Mouse (Mus musculus): ENCODE data around the gene Fbxo7.
A peak's percentile ranks its signal among the peaks of the same experiment; 100 is the strongest.

Gene Fbxo7

DNA sequence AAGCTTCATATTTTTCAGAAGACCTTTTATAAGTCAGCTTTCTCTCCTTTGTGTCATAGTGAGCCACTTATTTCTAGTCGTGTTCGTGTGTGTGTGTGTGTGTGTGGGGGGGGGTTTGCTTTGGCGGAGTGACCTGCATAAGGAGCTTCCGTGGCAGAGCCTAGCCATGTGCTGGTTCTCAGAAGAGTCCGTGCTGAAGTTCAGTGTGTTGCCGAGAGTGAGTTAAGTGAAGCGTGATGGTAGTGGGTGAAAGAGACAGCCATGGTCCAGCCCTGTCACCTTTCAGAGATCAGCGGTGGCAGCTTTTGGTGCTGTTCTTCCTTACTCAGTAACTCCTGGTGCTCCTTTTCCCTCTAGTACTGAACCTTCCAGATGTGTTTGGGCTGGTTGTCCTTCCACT, 22.3 kb downstream of the Fbxo7 start:
- DNase-seq: no peak

DNA sequence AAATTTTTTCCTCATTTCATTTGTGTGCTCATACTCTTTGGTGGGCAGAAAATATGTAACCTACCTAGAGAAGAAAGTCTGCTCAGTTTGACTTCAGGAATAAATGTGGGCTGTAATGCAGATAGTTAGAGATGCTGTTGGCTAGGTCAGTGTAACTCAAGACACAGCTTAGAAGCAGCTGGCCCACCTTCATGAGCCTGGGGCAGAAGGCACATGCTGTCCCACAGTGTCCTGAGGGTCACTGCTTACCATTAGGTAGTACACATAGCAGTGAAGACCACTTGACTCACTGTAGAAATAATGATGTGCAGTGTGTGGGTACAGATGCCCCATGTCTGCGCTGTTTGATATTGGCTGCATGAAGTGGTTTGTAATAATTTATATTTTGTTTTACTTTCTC, 24.6 kb downstream of the Fbxo7 start:
- DNase-seq: no peak

DNA sequence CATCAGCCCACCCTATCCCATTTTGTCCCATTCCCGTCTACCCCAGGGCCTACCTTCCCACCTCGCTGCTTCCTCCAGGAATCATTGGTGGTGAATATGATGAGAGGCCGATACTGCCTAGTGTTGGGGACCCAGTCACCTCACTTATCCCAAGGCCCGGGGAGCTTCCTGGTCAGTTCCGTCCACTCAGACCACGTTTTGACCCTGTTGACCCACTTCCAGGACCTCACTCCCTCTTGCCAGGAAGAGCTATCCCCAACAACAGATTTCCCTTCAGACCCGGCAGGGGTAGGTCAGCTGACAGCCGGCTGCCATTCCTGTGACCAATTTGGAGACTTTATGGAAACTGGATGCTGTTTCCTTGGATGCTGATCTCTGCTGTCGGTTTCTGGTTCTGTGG, 26.0 kb downstream of the Fbxo7 start:
- no peak for DNase-seq

DNA sequence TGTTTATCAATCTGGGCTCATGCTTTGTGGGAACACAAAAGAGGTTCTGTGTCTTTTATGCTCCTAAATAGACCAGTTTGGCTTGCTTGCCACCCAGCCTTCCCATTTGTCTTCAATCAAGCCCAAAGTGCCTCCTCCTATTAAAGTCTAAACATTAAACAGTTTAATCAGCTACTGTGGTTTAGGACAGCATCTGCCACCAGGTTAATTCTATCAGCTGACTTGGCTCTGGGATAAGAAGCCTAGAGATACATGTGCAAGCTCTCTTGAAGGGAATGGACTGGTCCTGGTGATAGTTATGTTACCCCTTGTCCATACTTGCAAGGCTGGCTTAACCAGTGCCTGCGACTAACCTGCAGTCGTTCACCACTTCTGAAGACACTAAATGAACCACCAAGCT, 28.8 kb downstream of the Fbxo7 start:
- no peak for DNase-seq

DNA sequence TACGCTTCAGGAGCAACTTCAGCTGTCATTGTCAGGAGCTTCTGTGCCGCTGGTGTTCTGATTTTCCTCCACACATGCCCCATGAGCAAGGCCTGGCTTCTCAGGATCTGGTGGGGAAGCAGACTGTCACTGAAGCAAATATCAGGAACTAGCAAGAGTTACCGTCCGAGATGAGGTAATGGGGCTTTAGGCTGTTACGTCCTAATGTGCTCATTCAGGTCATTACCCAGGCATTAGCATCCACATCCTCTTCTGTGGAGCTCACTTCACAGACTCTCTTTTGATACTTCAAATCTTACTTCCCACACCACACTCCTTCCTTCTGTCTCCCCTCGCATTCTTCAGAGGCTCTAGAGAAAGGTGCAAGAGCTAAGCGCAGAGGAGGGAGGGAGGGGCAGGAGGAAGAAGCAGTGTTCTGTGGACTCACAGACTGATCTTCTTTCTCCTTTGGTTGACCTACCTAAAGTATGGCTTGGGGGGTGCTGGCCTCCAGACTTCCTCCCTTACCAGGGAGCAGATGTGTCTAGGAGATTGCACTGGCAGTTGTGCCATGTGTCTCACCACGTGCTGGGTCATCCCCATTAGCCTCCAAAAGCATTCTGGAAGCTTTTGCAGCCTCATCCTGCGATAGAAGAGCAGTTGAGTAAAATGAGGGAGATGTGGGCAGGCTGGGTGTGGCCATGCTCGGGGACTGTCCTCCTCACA, 31.2 kb downstream of the Fbxo7 start:
- DNase-seq: no peak

DNA sequence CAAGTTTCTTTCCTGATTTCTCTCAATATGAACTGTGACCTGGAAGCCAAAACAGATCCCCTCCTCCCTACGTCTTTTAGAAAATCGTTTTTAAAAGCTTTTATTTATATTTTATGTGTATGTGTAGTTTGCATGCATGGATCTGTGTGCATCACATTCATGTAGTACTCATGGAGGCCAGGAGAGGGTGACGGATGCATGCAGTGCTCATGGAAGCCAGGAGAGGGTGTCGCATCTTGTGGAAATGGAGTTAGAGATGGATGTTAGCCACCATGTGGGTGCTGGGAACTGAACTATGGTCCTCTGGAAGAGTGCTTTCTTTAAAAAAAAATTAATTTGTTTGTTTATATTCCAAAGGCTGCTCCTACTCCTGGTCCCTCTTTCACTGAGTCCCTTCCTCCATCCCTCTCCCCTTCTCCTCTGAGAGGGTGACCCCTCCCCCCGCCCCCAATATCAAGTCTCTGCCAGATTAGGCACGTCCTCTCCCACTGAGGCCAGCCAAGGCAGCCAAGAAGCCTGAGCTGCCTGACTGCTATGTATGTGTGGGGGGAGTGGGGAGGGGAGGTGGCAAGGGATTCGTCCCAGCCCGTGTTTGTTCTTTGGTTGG, 34.6 kb downstream of the Fbxo7 start:
- DNase-seq: no peak

DNA sequence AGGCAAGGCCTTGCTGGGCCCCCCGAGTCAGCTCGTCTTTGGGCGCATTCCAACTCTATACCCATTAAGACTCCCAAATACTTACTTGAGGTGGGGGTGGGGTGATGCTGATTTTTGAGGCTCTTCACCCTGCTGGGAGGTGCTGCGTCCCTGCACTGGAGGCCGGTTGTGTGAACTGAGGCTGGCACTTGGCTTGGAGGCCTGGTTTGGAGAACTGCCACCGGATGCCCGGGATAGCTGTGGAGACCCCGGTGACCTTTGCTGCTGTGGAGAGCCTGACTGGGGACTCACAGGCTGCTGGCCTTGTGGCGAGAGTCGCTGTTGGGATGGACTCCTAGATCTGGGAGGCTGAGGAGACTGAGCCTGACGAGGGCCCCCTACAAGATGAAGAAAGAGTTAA, 35.5 kb downstream of the Fbxo7 start:
- DNase-seq: no peak

DNA sequence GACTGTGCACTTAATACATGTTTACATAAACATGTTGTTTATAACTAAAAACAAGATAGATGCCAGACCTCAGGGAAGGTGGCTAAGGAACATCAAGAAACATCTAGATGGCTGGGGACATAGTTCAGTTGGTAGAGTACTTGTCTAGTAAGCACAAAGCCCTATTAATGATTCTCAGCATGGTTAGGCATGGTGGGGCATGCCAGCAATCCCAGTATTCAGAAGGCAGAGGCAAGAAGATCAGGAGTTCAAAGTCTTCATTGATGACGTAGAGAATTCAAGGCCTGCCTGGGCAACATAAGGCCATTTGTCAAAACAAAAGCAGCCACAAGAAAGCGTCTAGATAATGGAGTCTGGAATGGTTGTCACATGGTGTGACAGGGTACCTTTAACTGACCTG, 35.9 kb downstream of the Fbxo7 start:
- no peak for DNase-seq

DNA sequence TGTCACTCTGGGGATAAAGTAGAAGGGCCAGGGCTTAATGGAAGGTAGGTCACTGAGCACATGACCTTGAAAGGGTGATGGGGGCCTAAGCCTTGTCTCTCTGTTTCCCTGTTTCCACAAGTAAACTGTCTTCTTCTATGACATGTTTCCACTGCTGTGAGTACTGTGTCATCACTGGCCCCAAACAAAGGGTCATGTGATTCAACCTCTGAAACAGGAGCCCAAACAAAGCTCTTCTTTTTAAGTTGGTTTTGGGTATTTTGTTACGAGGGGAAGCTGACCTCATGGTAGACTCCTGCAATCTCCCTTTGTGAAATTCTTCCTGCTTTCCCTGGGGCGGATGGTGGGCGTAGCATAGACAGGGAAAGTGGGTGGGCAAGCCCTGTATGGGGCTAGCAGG, 38.5 kb downstream of the Fbxo7 start:
- DNase-seq: no peak

DNA sequence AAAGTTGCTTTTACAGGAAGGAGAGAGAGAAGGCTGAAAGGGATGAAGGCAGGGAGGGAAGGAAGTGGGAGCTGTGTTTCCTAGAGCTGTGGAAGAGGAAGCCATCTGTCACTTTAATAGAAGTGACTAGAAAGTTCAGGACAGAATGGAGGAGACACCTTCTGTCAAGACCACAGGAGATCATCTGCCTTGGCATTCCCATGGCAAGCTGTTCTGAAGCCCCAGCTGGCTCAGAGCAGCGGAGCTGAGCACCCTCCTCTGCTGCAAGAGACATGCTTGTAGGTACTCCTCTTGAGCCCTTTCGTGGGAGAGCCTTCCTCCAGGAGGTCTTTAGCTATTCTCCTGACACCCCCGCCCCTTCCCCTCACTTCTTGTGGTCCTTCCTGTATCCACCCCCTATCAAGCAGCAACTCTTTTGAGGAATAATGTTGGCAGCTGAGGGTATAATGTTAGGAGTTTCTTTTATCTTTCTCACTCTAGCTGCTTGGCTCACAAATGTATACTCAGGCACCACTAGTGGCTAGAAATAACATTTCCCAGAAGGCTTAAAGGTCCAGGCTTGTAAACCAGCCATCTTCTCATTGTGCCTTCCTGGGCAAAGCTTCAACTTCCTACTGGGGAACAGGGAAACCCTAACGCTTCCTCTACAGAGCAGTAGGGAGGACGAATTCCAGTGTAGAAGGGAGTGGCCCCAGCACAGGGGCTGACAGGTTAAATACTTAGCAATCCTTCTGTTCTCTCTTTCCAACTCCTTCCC, 40.7 kb downstream of the Fbxo7 start:
- DNase-seq: no peak

DNA sequence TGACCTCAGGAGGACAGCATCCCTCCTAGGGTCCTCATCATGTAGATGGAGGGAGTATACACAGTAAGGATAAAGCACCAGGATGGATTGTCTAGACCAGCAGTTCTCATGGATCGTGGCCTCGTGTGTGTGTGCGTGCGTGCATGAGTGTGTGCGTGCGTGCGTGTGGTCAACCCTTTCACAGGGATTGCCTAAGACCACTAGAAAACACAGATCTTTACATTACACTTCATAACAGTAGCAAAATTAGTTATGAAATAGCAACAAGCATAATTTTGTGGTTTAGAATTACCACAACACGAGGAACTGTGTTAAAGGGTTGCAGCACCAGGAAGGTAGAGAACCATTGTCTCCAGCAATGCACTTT, 41.2 kb downstream of the Fbxo7 start:
- DNase-seq: no peak

DNA sequence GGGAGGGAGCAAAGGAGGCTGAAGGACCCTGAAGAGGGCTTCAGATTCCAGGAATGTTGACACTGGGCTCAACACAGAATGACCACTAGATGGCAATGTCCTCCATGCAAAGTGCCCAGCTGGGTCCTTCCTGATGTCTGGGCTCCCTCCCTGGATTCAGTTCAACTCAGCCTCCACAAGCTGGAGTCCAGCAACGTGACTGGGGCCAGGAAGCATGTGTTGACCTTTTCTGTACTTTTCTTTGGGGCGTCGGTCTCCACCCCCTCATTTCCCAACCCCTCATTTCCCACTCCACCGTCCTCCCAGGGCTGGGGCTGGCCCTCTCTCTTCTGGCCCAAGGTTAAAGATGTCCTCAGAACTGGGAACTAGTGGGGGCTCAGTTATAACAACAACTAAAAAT, 43.2 kb downstream of the Fbxo7 start:
- peak; percentile 11 to 15 for DNase-seq

DNA sequence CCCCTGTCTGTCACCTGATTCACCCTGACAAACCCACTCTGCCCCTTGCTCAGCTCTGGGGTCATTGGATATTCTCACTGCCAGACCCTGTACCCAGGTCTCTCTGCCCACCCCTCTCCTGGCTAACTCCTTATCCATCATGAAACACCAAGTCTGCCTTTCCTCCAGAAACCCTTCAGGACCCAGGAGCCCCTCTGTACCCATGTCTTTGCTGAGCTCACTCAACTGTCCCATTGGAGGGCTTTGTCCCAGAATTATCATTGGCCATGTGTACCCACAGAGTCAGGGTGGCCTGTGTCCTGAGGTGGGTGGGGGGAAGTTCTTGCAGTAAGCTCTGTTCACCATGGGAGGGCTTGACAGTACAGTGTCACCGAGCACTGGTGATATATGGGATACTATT, 43.9 kb downstream of the Fbxo7 start:
- DNase-seq: no peak

DNA sequence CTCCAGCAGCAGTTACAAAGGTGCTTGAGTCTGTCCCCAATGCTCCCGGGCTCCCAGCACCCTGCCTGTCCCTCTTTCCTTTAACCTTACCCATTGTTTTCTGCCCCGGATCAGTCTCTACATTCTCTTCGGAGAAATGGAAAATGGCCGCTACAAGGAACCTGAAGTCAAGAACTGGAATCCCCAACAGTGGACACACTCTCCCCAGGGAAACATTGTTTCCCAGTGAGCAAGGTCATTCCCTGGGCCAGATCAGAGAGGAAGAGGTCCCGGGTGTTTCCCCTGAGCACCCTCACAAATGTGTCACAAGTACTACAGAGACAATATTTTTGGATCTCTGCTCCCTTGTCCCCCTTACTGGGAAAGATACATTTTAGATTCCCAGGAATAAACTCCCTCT, 44.9 kb downstream of the Fbxo7 start:
- no peak for DNase-seq

DNA sequence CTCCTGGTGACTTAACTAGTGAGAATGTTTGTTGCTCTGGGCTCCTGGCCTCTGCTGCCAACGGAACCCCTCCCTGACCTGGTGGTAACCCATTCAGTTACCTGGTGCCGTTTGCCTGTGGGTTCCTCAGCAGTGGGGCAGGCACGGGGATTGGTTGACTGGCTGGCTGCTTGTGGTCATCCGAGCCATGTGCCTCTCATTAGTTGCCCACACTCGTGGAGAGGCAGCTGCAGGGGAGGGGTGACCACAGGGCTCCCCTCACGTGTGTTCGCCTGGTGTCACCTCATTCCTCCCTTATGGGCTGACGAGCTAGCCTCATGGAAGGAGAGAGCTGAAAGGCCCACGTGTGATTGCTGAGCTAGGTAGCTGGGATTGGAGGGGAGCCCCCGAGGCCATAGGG, 46.1 kb downstream of the Fbxo7 start:
- no peak for DNase-seq

DNA sequence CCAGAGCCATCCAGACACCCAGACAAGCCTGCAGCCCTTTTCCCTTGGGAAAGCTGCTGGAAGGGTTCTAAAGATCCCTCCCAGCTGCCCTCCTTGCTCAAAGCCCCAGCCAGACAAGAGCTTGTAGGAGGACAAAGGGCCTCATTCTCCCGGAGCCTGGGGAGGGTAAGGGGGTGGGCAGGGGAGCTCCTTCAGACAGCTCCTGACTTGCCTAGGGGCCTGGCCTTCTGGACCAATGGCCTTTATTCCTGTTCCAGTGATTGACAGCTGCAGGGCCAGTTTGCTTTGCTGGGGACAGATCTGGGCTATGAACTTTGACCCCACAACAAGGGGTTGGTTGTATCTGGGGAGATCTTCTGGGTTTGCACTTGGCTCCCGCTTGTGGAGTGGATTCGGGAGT, 47.6 kb downstream of the Fbxo7 start:
- DNase-seq: no peak

DNA sequence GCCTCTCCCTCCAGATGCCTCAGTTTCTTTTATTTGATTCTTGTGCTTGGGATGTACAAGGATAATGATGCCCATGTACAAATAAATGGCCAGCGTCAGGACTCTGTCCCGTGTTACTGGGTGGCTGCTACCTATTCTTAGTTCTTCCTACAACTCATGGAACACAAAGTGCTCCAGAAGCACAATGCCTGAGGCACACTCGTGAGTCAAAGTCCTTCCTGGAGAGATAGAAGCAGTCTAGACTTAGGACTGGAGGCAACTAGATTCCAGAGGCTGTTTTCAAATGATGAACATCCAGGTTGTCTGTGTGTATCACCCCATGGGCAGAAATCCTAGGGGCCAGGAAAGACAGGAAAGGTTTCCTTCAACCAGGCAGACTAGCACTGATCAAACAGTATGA, 49.0 kb downstream of the Fbxo7 start:
- DNase-seq: no peak

DNA sequence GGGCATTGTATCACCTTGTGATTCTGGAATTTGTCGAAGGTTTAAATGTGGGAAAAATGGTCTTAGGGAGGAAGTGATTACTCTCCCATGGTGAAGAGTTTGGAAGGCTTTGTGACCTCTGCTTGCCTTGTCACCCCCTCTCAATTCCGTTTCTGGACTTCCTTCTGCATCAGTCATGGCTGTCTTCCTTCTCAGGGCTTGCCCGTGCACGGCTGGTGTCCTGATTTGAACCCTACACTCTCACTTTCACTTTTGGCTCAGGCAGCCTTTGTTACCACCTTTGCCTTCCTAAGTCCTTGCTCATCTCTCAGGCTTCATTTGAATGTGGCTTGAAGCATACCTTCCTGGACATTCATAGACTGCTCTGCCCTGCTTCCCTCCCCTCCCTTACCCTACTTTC, 52.4 kb downstream of the Fbxo7 start:
- no peak for DNase-seq

DNA sequence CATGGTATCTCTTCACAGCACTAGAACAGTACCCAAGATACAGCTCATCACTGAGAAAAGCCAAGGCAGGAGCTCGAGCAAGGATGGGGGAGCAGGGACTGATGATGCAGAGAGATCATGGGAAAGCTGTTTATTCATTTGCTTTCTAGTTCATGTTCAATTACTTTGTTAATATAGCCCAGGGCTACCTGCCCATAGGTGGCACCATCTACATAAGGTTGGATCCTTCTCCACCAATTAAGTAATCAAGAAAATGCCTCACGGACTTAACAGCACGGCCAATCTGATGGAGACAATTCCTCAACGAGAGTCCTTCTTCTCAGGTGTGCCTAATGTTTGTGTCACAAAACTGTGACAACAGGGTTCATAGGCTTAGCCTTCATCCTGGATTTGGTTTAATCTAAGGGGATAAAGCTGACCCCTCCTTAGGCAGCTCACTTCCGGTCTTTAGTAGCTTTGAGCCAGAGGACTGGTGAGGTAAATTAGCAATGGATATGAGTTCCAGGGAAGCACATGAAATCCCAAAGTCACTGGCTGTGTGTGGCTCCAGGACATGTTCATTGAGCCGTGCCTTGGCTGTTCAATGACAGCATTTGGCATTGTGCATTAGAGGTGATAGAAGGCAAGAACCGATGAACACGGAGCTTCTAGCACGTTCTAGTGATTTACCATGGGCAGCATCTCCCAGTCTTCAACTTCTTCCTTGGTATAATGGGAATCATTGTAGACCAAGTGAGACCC, 53.4 kb downstream of the Fbxo7 start:
- DNase-seq: no peak

DNA sequence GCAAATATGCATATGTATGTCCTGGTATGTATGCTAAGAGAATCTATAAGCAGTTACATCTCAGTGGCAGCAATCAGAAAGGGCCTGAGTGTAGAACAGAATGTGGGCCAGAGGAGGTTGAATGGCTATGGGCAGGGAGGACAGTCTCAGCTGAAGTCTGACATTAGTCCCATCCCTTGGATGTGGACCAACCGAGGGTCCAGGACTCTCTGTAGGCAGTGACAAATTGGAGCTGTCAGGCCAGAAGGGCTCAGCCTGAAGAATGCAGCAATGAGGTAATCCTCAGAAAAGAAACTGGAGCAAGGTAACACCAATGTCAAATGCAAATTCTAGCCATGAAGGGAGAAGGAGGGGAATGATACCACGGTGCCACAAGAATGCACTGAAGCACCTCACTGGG, 55.5 kb downstream of the Fbxo7 start:
- DNase-seq: no peak

DNA sequence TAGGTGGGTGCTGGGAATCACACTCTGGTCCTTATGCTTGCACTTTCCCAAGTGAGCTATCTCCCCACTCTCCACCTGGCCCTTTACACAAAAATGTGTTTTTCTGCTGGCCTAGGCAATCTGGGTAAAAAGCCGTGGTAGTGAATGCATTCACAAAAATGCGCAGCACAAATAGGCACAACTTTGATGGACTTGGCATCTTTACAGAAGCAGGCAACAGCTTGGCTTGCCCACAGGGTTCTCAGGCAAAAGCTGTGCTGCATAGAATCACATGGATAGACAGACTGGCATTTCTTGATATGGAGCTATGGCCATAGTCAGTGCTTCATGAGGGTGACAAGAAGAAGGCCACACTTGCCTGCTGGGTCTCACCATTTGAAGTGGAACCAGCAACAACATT, 57.0 kb downstream of the Fbxo7 start:
- DNase-seq: no peak

DNA sequence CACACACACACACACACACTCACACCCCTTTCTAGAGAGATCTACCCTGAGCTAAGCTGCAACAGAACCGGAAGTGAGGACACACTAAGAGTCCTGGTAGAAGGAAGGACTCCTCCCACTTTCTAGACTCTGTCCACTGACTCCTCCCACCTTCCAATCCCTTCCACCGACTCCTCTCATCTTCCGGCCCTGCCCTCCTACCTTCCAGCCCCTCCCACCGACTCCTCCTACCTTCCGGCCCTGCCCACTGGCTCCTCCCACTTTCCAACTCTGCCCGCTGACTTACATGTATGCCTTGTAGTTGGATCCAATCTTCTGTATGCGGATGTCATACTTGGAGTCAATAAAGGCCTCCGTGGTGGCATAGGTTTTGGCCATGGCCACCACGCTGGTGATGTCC, 58.1 kb downstream of the Fbxo7 start:
- DNase-seq: no peak

DNA sequence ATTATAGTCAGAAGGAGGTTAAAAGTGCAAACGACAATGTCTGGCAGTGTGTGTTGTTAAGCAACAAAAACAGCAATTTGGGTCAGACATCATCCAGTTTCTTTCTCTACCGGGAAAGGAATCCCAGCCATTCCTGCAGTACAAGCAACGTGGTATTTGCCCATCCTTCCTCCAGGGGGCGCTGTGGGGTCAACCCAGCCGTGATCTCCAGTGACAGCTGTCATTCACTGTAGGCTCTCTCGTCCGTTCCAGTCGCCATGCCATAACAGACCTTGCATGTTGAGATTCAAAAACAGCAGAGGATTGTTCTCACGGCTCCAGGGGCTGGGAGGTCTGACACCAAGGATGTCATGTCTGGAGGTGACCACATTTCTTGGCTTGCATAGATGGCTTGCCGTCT, 70.1 kb downstream of the Fbxo7 start:
- DNase-seq: peak in 1 of 2 experiments; percentile 6

Data from spleen, adult 18-20 months (tissue).